Mouse (Mus musculus) olfactory bulb, adult 2 months (tissue): Measurements from ENCODE around the gene B9d1.

Experiments used
- CTCF ChIP-seq: fragments of 200-500 bp; IDR thresholded peaks from 2 replicates; pipeline ENCODE4 v1.5.1; 2012; ENCODE audit warnings: low read depth, mild to moderate bottlenecking, low read length, moderate library complexity; ENCODE audit not compliant: insufficient read depth
- POLR2A ChIP-seq: fragments of 200-500 bp; IDR thresholded peaks from 2 replicates; pipeline ENCODE4 v1.6.1; 2012; ENCODE audit warnings: mild to moderate bottlenecking, low read depth, low read length, moderate library complexity; ENCODE audit not compliant: insufficient read depth

DNA sequence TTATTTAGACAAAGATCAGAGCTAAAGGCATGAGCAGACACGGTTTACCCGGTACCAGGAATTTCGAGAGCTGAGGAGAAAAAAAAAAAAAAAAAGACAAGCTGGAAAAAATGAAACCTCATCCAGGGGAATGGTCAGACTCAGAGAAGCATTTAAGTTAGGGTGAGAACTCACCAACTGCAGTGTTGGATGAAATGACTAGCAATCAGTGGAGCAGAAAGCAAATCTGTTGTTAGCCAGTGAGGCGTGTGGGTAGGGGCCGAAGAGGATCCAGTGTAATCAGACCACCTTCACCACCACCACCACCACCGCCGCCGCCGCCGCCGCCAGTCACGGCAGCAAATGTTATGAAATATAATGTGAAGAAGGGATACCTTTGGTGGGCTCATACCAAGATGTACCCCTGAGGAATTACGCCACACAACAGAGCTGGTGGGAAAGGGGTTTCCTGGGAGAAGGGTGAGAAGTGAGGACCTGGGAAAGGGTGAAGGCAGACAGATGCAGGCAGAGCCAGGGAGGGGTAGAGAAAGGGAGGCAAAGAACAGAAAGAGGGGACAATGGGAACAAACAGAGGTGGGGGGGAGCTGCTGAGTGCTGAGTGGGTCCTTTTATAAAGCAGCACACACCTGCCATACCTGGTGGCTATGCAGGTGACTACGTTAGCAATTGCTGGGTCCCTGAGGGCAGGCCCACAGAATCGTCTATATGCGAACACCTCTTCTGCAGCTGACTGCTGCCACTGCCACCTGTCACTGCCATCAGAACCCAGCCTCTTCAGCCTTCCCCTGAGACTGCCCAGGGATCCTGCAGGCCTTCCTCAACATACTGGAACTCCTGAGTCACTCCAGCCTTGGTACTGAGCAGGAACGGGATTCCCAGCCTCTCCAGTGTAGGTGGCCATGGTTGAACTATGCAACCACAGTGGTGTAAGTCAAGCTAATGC lies 27.1 kb upstream of the B9d1 start:
- TF ChIP-seq CTCF (no peak), POLR2A (no peak)
